Mouse (Mus musculus) adrenal gland, adult 8-10 months (tissue): ENCODE data around the gene Gm3043. TPM values are rescaled to one million over a fixed set of nuclear protein-coding genes. Genes with fewer than 3 reads are reported as not detected.
"Not testable (repeated sequence)": the region's sequence is repeated elsewhere in the genome, so short reads cannot be mapped to it uniquely, and the experiment has no call there.

Experiments used
- DNase-seq: peaks from one replicate; pipeline ENCODE4 v3.0.0; 2022
- total RNA-seq, 4 experiments: library from RNA; stranded (reverse); gene quantifications; 2 replicates each; pipeline ENCODE4 v1.2.4; 2022

Gm3043 gene
- not detected for total RNA-seq

DNA sequence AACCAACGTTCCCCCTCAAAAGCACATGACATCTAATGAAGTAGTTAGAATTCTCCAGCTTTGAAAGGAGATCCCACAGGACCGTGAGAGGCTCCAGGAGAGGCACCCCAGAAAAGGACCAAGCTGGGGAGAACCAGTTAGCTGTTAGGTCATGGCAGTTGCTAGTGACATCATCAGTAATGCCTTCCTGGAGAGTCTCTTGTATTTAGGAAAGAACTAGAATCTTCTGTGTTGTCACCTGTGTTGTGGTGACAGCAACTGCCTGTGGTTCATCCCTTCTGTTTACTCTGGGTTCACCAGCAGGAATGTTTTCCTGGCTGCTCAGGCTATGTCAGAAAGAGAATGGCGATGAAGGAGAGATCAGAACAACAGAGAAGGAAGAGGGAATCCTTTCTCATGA is at the start of gene Gm3043:
TSS of gene Gm3043 (plus strand) at position 301 of the 400 bp plus-strand sequence.
- not testable (repeated sequence) for DNase-seq

DNA sequence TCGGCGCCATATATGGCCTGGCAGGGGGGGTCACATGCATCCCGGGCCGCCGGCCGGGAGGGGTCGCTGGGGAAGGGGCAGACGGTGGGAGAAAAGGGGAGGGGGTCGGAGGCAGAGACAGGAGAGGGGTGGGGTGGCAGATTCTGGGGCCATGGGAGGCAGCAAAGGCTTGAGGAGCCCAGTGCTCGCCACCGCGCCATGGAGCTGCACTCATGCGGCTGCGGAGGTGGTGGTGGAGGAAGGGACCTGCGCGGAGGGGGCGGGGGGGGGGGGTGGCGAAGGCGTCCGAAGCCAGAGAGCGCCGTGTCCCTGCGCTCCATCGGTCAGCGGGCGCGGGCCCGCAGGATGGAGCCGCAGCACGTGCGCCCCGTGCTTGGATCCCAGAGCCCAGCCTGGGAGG is 36.9 kb upstream of the Gm3043 start, which contains the start of gene Gm3020:
TSS of gene Gm3020 (plus strand) at position 301 of the 400 bp plus-strand sequence.
- DNase-seq = not testable (repeated sequence)

Other genes starting within 250 kb of the Gm3043 start
- not detected for gene Gm10408, start 239.4 kb upstream of the Gm3043 start, total RNA-seq
- not detected for gene Gm3012, start 54.3 kb upstream of the Gm3043 start, total RNA-seq
- under 1 TPM in 2 of 4 experiments, not detected in 2; 0.16 to 0.17 TPM for gene Gm3020, start 36.8 kb upstream of the Gm3043 start, total RNA-seq
- gene Gm3002, start 121.3 kb downstream of the Gm3043 start, total RNA-seq = under 1 TPM in 1 of 4 experiments, not detected in 3; 0.44 TPM
- under 1 TPM in 1 of 4 experiments, not detected in 3; 0.17 TPM for gene Gm3033, start 157.5 kb downstream of the Gm3043 start, total RNA-seq
- gene Gm2916, start 195.4 kb downstream of the Gm3043 start, total RNA-seq = not detected
- not detected for gene Gm3029, start 243.0 kb downstream of the Gm3043 start, total RNA-seq